Mouse (Mus musculus) neural tube, embryonic 10.5 days (tissue): ENCODE measurements around the gene Sfi1.
A peak's percentile ranks its signal among the peaks of the same experiment; 100 is the strongest.
"Not testable (repeated sequence)": the region's sequence is repeated elsewhere in the genome, so short reads cannot be mapped to it uniquely, and the experiment has no call there.

Experiments used
- DNase-seq: peaks from one replicate; pipeline ENCODE4 v3.0.0-alpha.2; 2017; ENCODE audit warnings: low spot score; ENCODE audit errors: extremely low spot score

Gene Sfi1

GRCm38 (mm10) chr11:3193363-3193762 is at the start of gene Sfi1:
Gene Sfi1, minus strand, starts transcription at chr11:3193463.
- DNase-seq: no peak

DNA sequence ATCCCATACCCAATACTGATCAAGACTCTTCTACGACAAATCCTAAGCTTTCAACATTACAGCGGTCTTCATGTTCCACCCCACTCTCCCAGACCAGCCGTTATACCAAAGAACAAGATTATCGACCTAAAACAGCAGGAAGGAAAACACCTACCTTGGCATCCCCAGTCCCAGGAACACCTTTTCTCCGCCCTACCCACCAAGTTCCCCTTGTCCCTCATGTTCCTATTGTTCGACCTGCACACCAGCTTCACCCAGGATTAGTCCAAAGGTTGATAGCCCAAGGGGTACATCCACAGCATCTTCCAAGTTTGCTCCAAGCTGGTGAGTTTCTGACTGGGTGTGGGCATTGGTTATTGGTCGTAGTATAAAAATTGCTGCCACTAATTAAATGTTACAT is 49.1 kb upstream of the Sfi1 start:
- no peak for DNase-seq

- DNase-seq: no peak
These were observed 42.0 kb upstream of the Sfi1 start for GRCm38 (mm10) chr11:3235277-3235676.

- no peak for DNase-seq
These were observed 40.4 kb upstream of the Sfi1 start for GRCm38 (mm10) chr11:3233704-3234103.

DNA sequence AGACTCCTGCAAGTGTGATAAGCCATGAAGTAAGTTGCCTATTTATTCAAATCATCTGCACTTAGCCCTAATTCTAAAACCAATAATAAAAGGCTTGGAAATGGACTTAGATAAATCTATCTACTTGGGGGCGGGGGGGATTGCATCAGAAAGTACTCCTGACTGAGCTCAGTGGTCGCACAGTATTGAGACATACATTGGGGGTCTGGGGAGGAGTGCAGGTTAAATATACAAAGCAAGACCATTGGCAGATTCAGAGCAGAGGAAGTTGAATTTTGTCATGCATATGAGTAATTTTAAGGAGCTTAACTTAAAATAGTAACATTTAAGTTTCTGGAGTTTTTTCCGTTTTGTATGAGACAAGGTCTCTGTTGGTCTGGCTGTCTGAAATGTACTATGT is 39.0 kb upstream of the Sfi1 start:
- no peak for DNase-seq

GRCm38 (mm10) chr11:3227113-3227512 is 33.9 kb upstream of the Sfi1 start:
- no peak for DNase-seq

DNA sequence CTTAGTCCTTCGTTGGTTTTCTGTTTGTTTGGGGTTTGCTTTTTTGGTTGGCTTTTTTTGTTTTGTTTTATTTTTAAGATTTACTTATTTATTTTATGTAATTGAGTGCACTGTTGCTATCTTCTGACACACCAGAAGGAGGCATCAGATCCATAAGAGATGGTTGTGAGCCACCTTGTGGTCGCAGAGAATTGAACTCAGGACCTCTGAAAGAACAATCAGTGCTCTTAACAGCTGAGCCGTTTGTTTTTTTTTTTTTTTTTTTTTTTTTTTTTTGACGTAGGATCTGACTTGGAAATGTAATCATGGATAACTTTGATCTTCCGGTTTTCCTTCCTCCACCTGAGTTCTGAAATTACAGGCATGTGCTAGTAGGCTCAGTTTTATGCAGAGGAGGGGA is 29.8 kb upstream of the Sfi1 start:
- no peak for DNase-seq

GRCm38 (mm10) chr11:3212526-3212925 is 19.3 kb upstream of the Sfi1 start:
- no peak for DNase-seq

- no peak for DNase-seq
These were observed 13.5 kb upstream of the Sfi1 start for GRCm38 (mm10) chr11:3206783-3207182.

DNA sequence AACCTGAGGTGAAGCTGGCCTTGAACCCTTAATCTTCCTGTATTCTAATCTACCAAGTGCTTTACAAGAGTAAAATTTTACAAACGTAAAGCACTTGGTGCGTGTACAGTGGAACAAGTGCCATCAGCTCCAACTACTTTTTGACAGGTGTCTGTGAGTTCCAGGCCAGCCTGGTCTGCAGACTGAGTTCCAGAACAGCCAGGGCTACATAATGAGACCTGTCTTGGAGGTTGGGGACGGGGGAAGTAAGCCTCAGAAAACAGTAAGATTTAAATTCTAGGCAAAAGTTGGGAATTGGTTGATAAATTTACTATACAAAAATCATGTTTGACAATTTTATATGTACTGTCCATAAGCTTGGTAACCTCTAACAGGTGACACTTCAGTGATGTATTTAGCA is 11.9 kb upstream of the Sfi1 start:
- no peak for DNase-seq

DNA sequence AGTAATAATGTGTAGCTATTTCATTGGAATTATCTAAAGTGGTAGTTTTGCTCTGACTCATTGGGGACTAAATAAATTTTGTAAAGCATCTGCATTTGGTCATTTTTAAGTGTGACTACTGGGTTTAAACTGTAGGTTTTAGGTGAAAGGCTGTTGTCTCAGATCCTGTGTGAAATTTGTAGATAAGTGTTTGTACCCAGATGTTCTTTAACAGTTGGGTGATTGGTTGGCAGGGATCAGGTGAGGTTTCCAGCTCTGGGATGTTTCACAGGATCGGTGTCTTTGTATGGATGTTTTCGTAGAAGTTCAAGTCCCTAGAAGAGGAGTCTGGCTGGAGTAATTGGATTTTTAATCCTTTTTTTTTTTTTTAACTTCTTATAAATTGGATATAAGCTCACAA is 10.5 kb upstream of the Sfi1 start:
- DNase-seq: no peak

GRCm38 (mm10) chr11:3202781-3203441 is 9.6 kb upstream of the Sfi1 start:
- DNase-seq: peak; percentile 71

DNA sequence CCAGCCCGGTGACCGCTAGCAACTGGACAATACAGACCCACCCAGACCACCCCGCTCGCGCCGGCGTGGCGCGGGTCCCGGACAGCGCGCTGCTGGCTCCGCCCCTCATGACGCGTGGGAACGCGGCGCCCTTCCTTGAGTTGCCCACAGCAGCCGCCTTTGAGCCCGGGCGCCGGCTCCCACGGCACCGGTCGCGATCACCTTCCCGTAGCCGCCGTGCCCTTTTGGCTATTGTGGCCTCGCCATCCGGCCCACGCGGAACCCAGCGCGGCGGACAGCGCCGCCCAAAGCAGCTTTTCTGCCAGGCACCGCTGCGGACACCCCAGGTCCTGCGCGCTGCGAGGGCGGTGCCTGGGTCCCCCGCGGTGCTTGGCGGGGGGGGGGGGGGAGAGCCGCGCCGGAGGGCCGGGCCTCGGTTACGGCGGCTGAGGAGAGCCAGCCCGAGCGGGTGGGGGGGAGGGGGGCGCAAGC is 9.0 kb upstream of the Sfi1 start, which contains the start of gene Eif4enif1:
TSS of gene Eif4enif1 (plus strand) at position 162 of the 471 bp plus-strand sequence.
- peak; percentile 96 for DNase-seq

DNA sequence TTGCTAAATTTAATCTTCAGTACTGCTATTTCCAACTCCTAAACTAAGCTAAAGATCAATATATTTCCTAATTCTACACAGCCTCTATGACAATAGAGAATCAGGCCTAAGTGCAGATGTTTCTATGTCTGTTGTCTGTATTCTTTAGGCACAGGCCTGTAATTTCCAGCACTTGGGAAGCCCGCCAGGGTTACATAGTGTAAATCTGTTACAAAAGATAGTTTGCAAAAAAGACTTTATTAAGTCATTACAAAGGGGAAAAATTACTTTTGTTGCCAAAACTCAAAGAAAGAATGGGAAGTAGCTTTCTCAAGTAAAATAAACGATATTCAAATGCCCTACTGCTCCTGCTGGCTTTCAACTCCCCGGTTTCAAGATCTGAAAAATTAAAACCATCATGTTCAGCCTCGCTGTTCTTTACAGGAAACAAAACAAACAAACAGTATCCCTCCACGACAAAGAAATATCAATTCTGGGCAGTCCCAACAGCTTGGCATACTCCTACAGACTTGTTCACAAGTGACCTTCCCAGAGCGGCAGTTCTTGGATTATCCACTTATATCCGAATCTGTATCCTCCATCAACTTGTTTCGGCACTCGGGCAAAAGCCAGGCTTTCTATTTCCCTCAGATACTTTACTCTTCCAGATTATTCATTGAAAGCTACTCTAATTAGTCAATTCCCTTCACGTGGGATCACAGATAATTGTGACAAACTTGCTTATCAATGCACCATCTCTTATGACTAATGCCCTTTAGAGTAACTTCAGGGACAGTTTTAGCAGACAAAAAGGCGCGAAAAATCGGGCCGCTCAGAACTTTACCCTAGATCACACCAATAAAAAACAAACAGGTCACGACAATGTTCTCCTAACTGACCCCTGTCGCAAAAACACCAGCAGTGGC is 8.3 kb upstream of the Sfi1 start:
- DNase-seq: peak; percentile 33

DNA sequence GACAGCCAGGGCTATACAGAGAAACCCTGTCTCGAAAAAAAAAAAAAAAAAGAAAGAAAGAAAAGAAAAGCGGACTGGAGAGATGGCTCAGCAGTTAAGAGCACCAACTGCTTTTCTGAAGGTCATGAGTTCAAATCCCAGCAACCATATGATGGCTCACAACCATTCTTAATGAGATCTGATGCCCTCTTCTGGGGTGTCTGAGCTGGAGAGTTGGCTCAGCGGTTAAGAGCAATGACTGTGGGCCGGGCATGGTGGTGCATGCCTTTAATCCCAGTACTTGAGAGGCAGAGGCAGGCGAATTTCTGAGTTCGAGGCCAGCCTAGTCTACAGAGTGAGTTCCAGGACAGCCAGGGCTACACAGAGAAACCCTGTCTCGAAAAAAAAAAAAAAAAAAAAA is 7.4 kb upstream of the Sfi1 start:
- not testable (repeated sequence) for DNase-seq

DNA sequence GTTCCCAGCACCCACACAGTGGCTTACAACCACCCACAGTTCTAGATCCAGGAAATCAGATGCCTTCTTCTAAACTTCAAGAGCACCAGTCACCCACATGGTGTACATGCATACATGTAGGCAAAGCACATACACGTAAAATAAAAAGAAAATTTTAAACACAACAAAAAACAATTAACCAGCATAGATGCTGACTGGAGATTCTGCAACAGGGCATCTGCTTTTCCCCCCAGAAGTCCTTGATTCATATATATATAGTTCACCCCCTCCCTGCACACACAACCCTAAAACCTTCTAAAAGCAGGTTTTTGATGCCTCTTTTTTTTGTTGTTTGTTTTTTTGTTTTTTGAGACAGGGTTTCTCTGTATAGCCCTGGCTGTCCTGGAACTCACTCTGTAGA is 10.6 kb downstream of the Sfi1 start:
- not testable (repeated sequence) for DNase-seq

DNA sequence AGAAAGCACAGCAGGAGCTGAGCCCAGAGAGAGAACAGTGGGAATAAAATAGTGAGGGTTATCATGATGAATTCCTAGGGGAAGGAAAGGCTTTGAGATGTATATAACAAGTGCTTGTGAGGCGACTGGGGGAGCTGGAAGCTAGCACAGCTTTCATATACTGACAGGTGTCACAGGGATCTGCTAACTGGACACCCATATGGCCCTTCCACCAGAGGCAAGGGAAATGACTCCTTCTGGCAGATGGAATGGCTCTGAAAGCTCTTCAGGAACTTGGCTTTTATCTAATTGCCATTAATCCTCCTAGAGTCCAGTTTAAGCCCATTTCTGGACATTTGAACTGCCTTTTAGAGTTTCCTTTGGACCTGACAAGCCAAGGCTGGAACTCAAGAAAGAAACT is 11.3 kb downstream of the Sfi1 start:
- DNase-seq: not testable (repeated sequence)

DNA sequence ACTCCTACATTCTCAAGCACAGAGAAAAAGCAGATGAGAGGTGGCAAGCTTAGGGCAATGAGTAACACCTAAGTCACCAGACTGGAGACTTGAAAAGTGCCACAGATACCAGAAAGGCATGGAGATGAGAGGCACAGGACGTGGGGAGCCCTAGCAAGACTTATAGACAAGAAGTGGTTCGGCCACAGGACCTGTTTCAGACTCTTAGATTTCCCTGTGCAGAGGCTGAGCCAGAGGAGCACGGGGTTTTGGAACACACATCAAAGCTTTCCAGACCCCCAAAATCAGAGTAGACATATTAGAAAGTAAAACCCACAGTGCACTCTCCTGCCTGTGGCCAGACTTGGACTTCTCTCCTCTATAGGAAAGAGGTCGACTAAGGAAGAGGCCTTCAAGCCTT is 12.0 kb downstream of the Sfi1 start:
- peak; percentile 29 for DNase-seq

DNA sequence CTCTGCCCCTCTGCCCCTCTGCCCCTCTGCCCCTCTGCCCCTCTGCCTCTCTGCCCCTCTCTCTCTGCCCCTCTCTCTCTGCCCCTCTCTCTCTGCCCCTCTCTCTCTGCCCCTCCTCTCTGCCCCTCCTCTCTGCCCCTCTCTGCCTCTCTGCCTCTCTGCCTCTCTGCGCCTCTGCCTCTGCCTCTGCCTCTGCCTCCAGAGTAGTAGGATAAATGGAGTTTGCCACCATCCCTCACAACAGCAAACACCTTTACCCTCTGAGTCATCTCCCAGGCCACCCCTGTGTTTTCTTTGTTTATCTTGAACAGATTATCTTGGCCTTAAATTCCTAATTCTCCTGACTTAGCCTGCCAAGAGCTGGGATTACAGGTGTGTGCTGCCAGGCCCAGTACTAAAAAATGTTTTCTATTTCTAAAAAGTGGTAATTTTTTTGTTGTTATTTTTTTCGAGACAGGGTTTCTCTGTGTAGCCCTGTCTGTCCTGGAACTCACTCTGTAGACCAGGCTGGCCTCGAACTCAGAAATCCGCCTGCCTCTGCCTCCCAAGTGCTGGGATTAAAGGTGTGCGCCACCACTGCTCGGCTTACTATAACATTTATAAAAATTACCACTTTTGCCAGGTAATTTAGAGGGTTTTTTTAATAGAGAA is 12.6 kb downstream of the Sfi1 start:
- DNase-seq: not testable (repeated sequence)

DNA sequence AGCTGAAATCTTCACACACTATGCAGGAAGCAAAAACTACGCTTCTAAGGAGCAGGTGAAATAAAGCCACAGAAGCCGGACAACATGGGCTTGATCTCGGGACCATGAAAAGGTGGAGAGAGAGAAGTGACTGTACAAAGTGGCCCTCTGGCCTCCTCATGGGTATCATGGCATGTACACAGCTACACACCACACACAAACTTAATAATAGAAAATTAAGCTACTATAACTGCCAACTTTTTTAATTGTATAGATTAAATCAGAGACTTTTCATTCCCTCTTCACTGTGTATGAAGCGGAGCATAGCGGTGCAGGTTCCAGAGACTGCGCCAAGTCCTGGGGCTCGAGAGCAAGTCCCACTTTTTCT is 13.6 kb downstream of the Sfi1 start:
- DNase-seq: not testable (repeated sequence)

DNA sequence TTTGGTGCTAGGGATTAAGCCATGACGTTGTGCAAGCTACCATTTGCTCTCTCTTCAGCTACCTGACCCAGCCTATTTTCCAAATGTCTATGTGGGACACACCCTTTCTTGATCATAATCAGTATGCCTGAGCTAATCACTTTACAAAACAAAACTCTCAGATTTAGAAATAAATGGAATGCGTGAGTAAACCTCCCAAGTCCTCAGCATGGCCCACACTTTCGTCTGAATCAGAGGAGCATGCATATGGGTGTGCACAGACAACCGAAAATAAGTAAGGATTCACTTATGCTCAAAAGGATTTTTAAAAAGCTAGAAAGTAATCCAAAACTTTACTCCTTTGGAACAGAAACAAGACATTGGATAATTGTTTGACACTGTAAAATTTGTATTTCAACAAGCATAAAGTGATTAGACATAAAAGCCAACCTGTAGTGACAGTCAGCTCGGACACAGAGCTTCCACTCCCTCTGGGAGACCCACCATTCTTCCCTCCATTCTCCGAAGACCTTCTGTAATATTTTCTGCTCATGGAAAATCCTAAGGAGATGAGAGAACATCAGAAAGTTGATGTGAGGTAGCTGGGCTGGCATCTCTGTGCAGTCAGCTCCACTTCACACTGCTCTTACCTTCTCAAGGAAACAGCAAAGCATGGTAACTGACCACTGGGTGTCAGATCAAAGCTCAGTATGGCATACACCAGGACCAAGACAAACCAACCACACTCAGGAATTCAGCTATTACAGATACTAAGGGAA is 14.1 kb downstream of the Sfi1 start:
- not testable (repeated sequence) for DNase-seq
